Mouse (Mus musculus): ENCODE data around the gene Pbsn. TPM values are rescaled to one million over a fixed set of nuclear protein-coding genes. Genes with fewer than 3 reads are reported as not detected.
"Not testable (repeated sequence)": the region's sequence is repeated elsewhere in the genome, so short reads cannot be mapped to it uniquely, and the experiment has no call there.

The Pbsn gene
- total RNA-seq (2021), result not detected
- long read RNA-seq, experiment 1, result 0 reads
- long read RNA-seq, experiment 2, result 0 reads

DNA sequence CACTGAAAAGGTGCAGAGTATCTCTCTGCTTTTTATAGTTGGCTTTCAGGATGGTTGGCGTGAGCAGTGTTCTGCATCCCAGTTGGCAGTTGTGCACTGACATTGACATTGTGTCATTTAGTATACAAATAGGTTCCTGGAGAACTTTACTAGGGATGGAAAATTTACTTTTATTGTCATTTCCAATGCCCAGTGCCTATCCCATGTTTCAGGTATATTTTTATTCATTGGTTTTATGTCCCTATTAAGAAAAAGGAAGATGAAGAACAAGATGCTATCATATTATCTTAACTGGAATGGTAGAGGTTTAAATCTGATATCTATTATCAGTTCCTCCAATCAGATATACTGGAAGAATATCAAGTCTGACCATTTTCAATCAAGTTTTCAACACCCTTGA is at the start of gene Pbsn:
Gene Pbsn (minus strand): TSS at position 101 of the 400 bp plus-strand sequence.
- DNase-seq, result no peak

DNA sequence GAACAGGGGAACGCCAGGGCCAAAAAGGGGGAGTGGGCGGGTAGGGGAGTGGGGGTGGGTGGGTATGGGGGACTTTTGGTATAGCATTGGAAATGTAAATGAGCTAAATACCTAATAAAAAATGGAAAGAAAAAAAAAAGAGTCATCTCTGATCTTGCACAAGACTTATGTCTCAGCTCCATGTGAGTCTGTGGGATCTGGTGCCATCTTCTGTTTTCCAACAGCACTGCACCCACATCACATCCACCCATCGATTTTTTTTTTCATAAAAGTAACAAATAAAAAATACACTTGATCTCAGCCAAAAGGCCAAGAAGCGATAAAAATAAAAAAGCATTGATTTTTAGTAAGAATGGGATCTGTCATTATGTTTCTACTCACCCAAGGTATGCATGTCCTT is 26.6 kb upstream of the Pbsn start:
- not testable (repeated sequence) for DNase-seq

DNA sequence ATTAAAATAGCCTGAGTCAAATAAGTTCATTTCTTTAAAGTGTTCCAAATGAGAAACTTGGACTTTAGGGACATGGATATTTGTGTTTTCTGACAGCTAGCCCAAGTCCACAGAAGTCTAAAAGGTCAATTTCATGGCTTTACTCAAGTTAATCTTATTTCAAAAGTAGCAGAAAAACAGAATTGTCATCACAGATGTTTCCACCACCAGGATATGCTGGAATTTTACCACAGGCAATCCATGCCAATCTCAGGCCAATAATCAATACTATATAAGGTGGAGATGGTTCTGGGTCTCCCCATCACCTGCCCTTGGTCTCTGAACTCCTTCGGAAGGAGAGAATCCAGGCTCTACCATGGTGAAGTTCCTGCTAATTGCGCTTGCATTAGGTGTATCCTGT is 11.0 kb upstream of the Pbsn start, which contains the start of gene Gm14744:
Gene Gm14744 (plus strand): TSS at position 301 of the 400 bp plus-strand sequence.
- not testable (repeated sequence) for DNase-seq

DNA sequence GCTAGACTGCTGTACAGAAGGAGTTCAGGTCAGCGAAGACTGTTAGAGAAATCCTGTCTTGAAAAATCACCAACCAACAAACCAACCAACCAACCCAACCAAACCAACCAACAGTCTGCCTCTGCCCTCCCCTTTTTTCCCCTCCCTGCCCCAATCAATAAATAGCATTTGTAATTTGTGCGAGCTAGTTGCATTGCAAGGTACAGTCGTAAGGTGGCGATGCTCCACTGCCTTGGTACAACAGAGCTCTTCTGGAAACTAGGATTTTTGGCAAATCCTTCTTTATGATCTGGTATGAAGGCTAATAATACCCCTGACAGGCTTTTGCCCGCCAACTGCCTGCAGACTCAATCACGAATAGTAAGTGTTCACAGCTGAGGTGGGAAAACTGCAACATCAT is 41.4 kb downstream of the Pbsn start:
- DNase-seq, result no peak

DNA sequence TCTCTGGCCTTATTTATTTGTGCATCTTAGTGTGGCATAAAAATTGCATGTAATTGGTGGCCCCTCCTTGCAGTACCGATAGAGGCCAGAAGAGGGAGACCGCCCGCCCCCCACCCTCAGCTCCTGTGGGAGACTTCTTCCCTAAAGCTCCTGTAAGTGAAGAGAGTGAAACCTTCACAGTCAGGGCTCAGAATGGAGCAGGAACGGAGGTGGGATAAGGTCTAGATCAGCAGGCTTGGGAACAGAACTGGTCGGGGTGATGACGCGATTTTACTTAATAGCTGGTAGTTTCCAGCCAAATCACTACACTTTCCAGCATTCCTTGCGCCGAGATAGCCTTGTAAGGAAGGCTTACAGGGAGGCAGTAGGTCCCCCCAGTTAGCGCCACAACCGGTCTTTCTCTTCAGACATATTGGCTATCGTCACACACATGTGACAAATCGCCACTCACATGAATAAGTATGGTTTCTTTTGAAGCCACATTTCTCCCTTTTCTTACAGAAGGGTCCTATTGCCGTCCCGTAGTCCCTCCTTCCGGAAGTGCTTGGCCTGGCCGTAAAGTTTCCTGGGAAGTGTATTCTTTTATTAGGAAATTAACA is 42.7 kb downstream of the Pbsn start:
- DNase-seq, result peak; percentile 26

DNA sequence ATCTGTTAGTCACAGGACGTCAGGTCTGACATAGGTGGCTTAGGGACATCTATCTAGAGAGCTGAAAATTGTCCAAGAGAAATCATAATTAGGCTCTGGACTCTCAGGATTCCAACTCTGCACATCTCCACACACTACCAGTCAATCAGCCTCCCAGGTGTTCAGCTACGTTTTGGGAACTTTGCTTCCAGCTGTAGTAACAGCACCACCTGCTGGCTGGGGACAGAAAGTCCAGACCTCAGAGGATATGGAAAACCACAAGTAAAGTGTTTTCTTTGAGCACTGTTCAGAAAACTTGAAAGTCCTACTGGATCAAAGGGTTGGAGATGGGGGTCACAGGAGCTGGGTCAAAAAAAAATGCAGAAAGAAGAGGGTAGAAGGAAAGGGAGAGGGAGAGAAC is 44.8 kb downstream of the Pbsn start:
- peak; percentile 32 for DNase-seq

DNA sequence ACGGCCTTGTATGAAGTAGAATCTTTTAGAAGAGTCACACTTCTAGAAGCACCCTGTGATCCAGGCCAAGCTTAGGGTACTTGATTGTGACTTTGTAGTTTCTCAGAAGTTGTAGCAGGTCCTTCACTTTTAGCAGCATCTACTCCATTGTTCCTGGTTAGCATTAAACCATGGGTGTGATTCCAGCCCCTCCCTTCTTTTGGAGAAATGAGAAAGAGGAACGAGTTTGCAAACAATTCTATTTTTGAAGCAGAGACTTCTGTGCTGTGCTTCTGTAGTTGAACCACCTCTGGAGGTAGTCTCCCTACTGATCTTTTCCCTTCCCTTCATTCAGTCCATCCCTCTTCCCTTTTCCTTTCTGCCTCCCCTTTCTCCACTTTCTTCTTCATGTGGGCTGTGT is 51.1 kb downstream of the Pbsn start:
- DNase-seq, result no peak

DNA sequence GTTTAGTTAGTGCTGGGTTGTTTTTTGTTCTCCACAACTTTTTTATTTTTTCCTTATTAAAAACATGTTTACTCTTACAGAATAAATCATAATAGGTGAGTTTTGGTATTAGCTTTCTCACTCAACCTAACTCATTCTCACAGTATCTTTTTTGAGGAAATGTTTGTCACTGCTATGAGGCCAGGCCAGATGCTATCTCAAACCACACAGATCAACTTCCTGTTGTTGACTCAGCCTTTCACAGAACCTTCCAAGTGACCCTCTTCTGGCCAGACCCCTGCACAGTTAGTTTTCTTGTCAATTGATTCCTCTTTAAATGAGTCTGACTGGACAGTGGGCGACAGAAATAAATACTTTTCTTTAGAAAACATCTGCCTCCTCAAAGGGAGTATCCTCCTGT is 51.9 kb downstream of the Pbsn start:
- no peak for DNase-seq

DNA sequence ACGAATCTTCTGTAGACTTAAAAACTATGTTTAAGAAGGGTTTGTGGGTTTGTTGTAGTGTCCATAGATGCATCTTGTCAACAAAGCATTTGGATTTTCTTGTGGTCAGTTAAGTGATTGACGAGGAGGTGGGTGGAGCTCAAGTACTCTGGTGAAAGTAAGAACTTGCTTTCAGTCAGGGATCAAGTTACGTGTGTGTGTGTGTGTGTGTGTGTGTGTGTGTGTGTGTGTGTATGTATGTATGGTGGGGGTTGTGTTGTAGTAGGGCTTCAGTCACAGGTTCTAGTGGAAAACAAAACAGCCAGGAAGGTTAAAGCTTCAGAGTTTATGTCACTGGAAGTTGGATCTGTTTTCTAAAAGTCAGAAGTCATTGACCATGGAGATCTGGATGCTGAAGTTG is 53.9 kb downstream of the Pbsn start:
- DNase-seq, result no peak

DNA sequence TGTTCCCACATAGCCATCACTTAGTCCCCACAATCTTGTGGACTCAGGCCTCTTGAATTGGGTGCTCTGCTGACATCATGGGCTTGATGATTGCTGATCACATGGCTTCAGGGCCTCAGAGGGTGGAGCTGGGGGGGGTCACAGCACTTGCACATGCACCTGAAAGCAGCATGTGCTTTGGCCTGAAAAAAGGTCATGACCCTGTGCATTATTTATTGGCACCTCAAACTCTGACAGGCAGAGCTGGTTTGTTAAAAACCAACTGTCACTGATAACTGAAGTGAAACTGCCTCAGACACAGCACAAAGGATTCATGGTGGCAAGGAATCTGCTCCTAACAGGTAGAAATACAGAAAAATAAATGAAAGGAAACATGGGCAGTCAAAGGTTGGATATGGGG is 55.6 kb downstream of the Pbsn start:
- no peak for DNase-seq

DNA sequence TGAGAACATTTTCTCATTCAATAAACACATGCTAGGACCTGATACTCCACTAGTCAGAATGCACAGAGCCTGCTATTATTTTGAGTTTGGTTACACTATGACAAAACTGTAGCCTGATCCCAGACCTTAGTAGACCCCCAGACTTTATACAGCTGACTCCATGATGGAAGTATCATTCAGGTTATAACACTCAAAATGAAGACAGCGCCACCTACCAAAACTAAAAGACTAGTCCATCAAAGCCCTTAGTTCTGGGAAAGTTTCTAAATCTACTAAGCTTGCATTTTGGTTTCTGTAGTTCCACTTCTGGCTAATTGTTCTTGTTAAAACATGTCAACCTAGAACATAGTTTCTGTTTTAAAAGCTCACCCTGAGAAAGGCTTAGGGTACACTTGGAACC is 56.5 kb downstream of the Pbsn start:
- DNase-seq, result no peak

DNA sequence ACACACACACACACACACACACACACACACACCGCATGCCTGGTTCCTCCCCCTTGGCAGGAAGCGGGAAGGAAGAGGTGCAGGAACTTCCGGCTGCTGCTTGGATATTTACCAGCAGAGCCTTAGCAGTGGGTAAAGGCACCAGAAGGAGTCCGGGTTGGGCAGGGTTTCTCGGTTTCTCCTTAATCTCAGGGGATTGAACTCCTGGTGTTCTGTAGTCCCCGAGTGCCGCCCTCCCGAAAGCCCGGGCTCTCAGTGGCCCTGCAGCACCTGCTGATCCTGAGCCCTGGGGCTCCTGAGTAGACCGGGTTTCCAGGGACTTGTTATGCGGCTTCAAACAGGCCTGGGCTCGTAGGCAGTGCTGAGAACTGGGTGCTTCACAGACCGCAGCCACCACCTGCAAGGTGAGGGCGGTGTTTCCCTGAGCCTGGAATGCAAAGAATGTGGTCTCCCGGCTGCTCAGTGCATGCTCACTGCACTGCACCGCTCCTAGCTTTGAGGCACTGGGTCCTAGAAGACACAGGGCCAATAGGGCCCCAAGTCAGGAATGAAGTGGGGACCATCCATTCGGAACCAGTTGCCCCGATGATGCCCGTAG is 57.1 kb downstream of the Pbsn start, which contains the start of gene Prkx:
Gene Prkx (minus strand): TSS at position 41 of the 598 bp plus-strand sequence.
- DNase-seq, result no peak

DNA sequence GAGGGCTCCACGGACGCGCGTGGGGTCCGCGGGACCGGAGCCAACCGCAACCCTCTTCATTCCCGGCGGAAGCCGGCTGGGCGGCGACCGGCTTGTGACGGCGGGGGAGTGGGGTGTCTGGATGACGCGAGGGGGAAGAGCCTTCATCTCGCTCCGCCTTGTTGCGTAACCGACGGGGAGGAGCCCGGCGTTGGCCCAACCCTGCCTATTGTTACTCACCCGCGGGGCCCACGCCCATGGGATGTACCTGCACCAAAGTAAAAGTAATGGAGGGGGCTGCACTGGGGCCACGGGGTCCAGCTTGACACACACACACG is 57.6 kb downstream of the Pbsn start:
- DNase-seq, result peak; percentile 81

DNA sequence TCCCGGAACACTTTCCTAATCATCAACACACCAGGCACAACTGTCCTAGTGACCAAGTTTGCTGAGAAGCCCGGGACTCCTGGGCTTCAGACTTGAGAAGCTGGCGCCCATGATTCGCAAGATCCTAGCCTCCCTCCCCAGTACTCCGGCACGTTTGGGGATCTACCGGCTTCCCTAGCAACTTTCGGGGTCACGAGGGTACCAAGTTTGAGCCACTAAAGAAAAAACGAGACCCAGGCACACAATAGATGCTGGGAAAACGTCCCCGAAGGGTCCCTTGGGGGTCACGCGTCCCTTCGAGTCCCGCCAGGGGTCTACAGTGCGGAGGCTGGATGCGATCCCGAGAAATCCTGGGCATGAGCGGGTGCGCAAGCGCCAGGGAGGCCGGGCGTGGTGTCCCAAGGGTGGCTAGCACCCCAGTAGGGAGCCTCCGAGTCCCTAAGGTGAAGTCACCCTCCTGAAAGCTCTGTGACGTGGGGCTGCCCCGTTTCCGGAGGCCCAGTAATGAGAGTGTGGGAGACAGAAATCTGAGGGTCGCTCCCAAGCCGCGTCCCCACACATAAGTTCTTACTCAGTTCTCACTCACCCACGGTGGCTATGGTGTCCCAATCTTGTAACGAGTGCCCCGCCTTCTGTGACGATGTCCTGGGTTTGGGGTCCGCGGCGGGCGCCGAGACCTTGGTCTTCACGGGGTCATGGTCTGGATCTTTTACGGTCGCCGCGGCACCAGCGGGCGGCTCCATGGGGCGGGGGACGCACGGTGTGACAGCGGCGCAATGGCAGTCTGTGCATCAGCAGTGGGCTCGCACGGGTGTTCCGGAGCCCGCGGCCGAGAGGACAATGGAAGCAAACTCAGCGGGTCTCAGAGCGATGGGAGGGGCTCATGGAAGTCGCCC is 58.2 kb downstream of the Pbsn start:
- DNase-seq, result peak; percentile 11

DNA sequence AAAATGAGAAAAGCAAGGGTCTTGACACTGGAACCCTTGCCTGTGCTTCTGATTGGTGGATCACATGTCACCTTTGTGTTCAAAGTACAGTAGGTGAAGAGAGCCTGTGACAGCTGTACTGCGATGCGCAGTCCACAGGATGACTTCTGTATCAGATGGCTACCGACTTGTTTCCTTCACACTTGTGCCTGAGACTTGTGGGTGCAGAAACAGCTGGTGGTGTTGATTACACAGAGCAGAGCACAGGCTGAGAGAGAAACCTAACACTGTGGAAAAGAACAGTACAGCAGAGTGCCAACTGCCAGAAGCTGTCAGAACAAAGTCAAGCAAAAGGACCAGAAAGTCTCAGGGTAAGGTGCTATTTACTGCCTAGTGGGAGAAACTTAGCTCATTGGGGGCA is 64.7 kb downstream of the Pbsn start:
- DNase-seq, result no peak

Other genes starting within 250 kb of the Pbsn start
- gene Prkx, start 57.3 kb downstream of the Pbsn start, total RNA-seq (2021), result 1 to 10 TPM; 4.7 to 5.5 TPM
- not detected for gene Gm14744, start 11.1 kb upstream of the Pbsn start, total RNA-seq (2021)
- gene 5430402E10Rik, start 71.4 kb upstream of the Pbsn start, total RNA-seq (2021), result not detected
- gene Obp1a, start 237.8 kb upstream of the Pbsn start, total RNA-seq (2021), result not detected

Measured in gastrocnemius, postnatal 10 days (tissue).